Mouse (Mus musculus) stomach, postnatal 0 days (tissue): ENCODE results near the gene B630019K06Rik.

Experiments
- CTCF ChIP-seq: IDR thresholded peaks from 2 replicates; pipeline ENCODE4 v1.5.1; 2016; ENCODE audit warnings: antibody characterized with exemption, low read depth, mild to moderate bottlenecking, moderate library complexity
- EP300 ChIP-seq: optimal IDR thresholded peaks from 2 replicates; pipeline ENCODE3; 2016; ENCODE audit warnings: antibody characterized with exemption

DNA sequence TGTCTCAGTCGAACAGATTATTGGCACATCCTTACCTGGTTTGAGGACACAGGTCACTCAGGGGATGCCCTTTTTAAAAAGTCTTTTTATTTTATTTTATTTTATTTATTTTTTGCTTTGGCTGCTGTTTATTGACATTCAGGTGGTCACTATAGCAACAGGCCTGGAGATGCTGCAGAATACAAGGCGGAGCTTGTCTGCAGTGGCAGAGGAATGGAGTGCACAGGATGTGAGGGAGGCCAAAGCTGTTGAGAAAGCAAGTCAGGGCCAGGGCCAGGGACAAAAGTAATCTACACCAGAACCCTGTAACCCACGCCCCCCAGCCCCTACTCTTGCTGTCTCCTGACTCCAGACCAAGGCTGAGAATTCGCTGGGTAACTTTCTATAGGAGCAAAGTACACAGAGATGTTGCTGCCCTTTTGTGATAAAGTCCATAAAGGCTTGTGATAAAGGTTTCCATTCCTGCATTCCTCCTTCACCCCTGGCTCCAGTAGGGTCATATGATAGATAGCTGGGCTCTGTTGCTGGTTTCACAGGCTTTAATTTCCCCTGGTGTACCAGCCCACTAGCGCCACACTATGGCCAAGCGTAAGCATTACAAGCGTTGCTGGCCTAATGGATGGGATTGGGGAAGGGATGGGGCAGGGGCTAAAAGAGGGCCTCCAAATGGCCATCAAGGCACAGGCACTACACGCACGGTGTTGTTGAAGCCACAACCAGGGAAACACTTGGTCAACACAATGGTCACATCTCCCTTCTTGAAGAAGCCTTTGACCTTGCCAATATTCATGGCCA, 29.8 kb downstream of the B630019K06Rik start:
- no peak for TF ChIP-seq EP300
- peak; percentile 65 for TF ChIP-seq CTCF
